Mouse (Mus musculus): ENCODE results near the gene Zfp13. TPM values are rescaled to one million over a fixed set of nuclear protein-coding genes. Genes with fewer than 3 reads are reported as not detected.

Zfp13 gene
- total and polyA plus RNA-seq, 3 experiments, result 0.30 TPM; not detected in 2

GRCm38 (mm10) chr17:23538299-23539015 lies 60.8 kb downstream of the Zfp13 start:
- Histone ChIP-seq H3K4me3 (replicated peaks in 1 of 3; ENCODE audit: low read depth in 2 of 3, low read length in 2 of 3, poor library complexity in 1 of 3) (no peak overlapping the region), H3K79me2 (replicated peaks; ENCODE audit: control insufficient read depth, extremely low read depth, insufficient read depth, poor library complexity, severe bottlenecking) (no peaks in the 10 kb centered on the region), H3K4me2 (ENCODE audit: insufficient read depth, low read depth, poor library complexity, severe bottlenecking) (peak overlapping the region; percentile 22; the same call in 1 of the 2 replicates), H3K9me3 (replicated peaks; ENCODE audit: low read length) (no peaks in the 10 kb centered on the region), H3K9ac (ENCODE audit: insufficient read depth, low read depth) (no peak overlapping the region), H3K36me3 (replicated peaks in 1 of 2; ENCODE audit: control insufficient read depth in 1 of 2, insufficient read depth in 1 of 2, low read length in 1 of 2) (no peaks in the 10 kb centered on the region), H3K27ac (ENCODE audit: insufficient read depth, low read depth) (no peak overlapping the region), H3K4me1 (ENCODE audit: control insufficient read depth in 1 of 2, insufficient read depth in 2 of 2) (peaks cover 5 to 27% of the 10 kb centered on the region in 2 experiments), H3K27me3 (replicated peaks) (no peaks in the 10 kb centered on the region)
- dilution Hi-C loops (cut with MboI; ENCODE audit: extremely low pct_ligation_motif_present, extremely low pct_unique_long_range_greater_than_20kb, low sequenced_read_pairs) (no loop called here), in situ Hi-C loops (cut with MboI; ENCODE audit: low pct_ligation_motif_present, low pct_unique_long_range_greater_than_20kb, low sequenced_read_pairs) (no loop called here)
- TF ChIP-seq ZC3H11A (IDR thresholded peaks at IDR 0.05; ENCODE audit: low read depth, low read length) (no peak), E2F4 (IDR thresholded peaks at IDR 0.05; ENCODE audit: insufficient replicate concordance, low read depth, low read length) (no peak), TBP (conservative IDR thresholded peaks at IDR 0.05; ENCODE audit: low read depth, low read length) (peak; percentile 94), MAZ (IDR thresholded peaks at IDR 0.05; ENCODE audit: low read depth, low read length) (no peak), HCFC1 (IDR thresholded peaks at IDR 0.05; ENCODE audit: low read depth, low read length) (no peak), MAFK (IDR thresholded peaks at IDR 0.05; ENCODE audit: insufficient replicate concordance, low read length) (no peak), TCF12 (IDR thresholded peaks at IDR 0.05; ENCODE audit: low read depth, low read length) (no peak), RAD21 (IDR thresholded peaks at IDR 0.05; ENCODE audit: low read depth, low read length) (no peak), SIN3A (IDR thresholded peaks at IDR 0.05; ENCODE audit: low read length) (no peak), ELF1 (IDR thresholded peaks at IDR 0.05; ENCODE audit: low read depth, low read length) (peak; percentile 34; the same call in 1 of the 2 replicates), NRF1 (IDR thresholded peaks at IDR 0.05; ENCODE audit: low read depth, low read length) (no peak), CHD1 (IDR thresholded peaks at IDR 0.05; ENCODE audit: low read depth, low read length) (no peak)
- no peak for DNase-seq (ENCODE audit: extremely low read depth)

- dilution Hi-C loops (cut with MboI; ENCODE audit: extremely low pct_ligation_motif_present, extremely low pct_unique_long_range_greater_than_20kb, low sequenced_read_pairs), result no loop called here
- in situ Hi-C loops (cut with MboI; ENCODE audit: low pct_ligation_motif_present, low pct_unique_long_range_greater_than_20kb, low sequenced_read_pairs), result no loop called here
- Histone ChIP-seq H3K27me3 (replicated peaks) (no peaks in the 10 kb centered on the region), H3K79me2 (replicated peaks; ENCODE audit: control insufficient read depth, extremely low read depth, insufficient read depth, poor library complexity, severe bottlenecking) (no peaks in the 10 kb centered on the region), H3K4me2 (ENCODE audit: insufficient read depth, low read depth, poor library complexity, severe bottlenecking) (no peak overlapping the region), H3K4me3 (replicated peaks in 1 of 3; ENCODE audit: low read depth in 2 of 3, low read length in 2 of 3, poor library complexity in 1 of 3) (no peak overlapping the region), H3K36me3 (replicated peaks in 1 of 2; ENCODE audit: control insufficient read depth in 1 of 2, insufficient read depth in 1 of 2, low read length in 1 of 2) (no peaks in the 10 kb centered on the region), H3K9ac (ENCODE audit: insufficient read depth, low read depth) (no peak overlapping the region), H3K27ac (ENCODE audit: insufficient read depth, low read depth) (no peak overlapping the region), H3K9me3 (replicated peaks; ENCODE audit: low read length) (no peaks in the 10 kb centered on the region), H3K4me1 (ENCODE audit: control insufficient read depth in 1 of 2, insufficient read depth in 2 of 2) (peaks cover 5 to 27% of the 10 kb centered on the region in 2 experiments)
- no peak for DNase-seq (ENCODE audit: extremely low read depth)
- TF ChIP-seq TBP (conservative IDR thresholded peaks at IDR 0.05; ENCODE audit: low read depth, low read length) (peak; percentile 97), HCFC1 (IDR thresholded peaks at IDR 0.05; ENCODE audit: low read depth, low read length) (no peak), ELF1 (IDR thresholded peaks at IDR 0.05; ENCODE audit: low read depth, low read length) (peak; percentile 31; the same call in 1 of the 2 replicates)
Measured at GRCm38 (mm10) chr17:23537554-23538255, 61.6 kb downstream of the Zfp13 start.

Measured in CH12.LX (cell line).